Mouse (Mus musculus) megakaryocyte, embryonic 14.5 days (primary cell): ENCODE measurements around the gene Tcirg1. TPM values are rescaled to one million over a fixed set of nuclear protein-coding genes. Genes with fewer than 3 reads are reported as not detected.

Experiments
- H3K27me3 ChIP-seq: replicated peaks from 2 replicates; pipeline ENCODE3; 2012; ENCODE audit warnings: inconsistent platforms
- H3K36me3 ChIP-seq: replicated peaks from 2 replicates; pipeline ENCODE3; 2012; ENCODE audit warnings: low read length, inconsistent platforms, mixed read lengths
- H3K4me1 ChIP-seq: 2 replicates; pipeline ENCODE4 v1.6.1; 2012; ENCODE audit warnings: inconsistent platforms
- H3K4me3 ChIP-seq: replicated peaks from 2 replicates; pipeline ENCODE3; 2012; ENCODE audit warnings: moderate library complexity, mild to moderate bottlenecking, inconsistent platforms
- H3K9me3 ChIP-seq: 2 replicates; pipeline ENCODE4 v1.6.1; 2012; ENCODE audit warnings: inconsistent platforms
- FLI1 ChIP-seq: IDR thresholded peaks from 2 replicates; pipeline ENCODE4 v1.6.1; 2012; ENCODE audit warnings: low read length, inconsistent platforms, mixed read lengths
- GATA1 ChIP-seq: IDR thresholded peaks from 3 replicates; pipeline ENCODE4 v1.6.1; 2012; ENCODE audit warnings: mixed read lengths, low read length, inconsistent platforms, borderline replicate concordance
- polyA plus RNA-seq: library from polyadenylated mRNA; stranded (reverse); fragments of >175 nt; gene quantifications from 2 replicates; pipeline ENCODE4 v1.2.3, GENCODE M21; 2012; ENCODE audit warnings: low replicate concordance; ENCODE audit not compliant: insufficient read depth

Gene Tcirg1
- polyA plus RNA-seq, 1 experiment = 78.0 TPM

GRCm38 (mm10) chr19:3945872-3946564 lies 39.1 kb upstream of the Tcirg1 start:
- TF ChIP-seq GATA1 = no peak
- no peak for TF ChIP-seq FLI1
- H3K36me3 ChIP-seq = peaks cover 48% of the 10 kb centered on the region
- H3K4me3 ChIP-seq = peak overlapping the region; percentile 64
- peaks cover 3% of the 10 kb centered on the region for H3K27me3 ChIP-seq
- no peaks in the 10 kb centered on the region for H3K9me3 ChIP-seq
- H3K4me1 ChIP-seq = peaks cover 46% of the 10 kb centered on the region

- Histone ChIP-seq H3K4me1 (peaks cover 39% of the 10 kb centered on the region), H3K36me3 (peaks cover 29% of the 10 kb centered on the region), H3K4me3 (peak overlapping the region; percentile 77), H3K9me3 (no peaks in the 10 kb centered on the region), H3K27me3 (peaks cover 2% of the 10 kb centered on the region)
- TF ChIP-seq FLI1 (no peak), GATA1 (no peak)
Observed at GRCm38 (mm10) chr19:3942986-3943735, 36.2 kb upstream of the Tcirg1 start.

- H3K27me3 ChIP-seq = peaks cover 2% of the 10 kb centered on the region
- H3K4me3 ChIP-seq = no peak overlapping the region
- H3K9me3 ChIP-seq = no peaks in the 10 kb centered on the region
- TF ChIP-seq FLI1 = no peak
- TF ChIP-seq GATA1 = no peak
- H3K4me1 ChIP-seq = peaks cover 39% of the 10 kb centered on the region
- H3K36me3 ChIP-seq = peaks cover 23% of the 10 kb centered on the region
Observed at GRCm38 (mm10) chr19:3942315-3942714, 35.4 kb upstream of the Tcirg1 start.

GRCm38 (mm10) chr19:3935896-3936850 lies 29.2 kb upstream of the Tcirg1 start:
- H3K27me3 ChIP-seq = peaks cover 11% of the 10 kb centered on the region
- H3K4me3 ChIP-seq = peak overlapping the region; percentile 95
- TF ChIP-seq GATA1 = no peak
- TF ChIP-seq FLI1 = no peak
- H3K9me3 ChIP-seq = no peaks in the 10 kb centered on the region
- no peaks in the 10 kb centered on the region for H3K36me3 ChIP-seq
- peaks cover 38% of the 10 kb centered on the region for H3K4me1 ChIP-seq

- no peaks in the 10 kb centered on the region for H3K9me3 ChIP-seq
Observed at GRCm38 (mm10) chr19:3935032-3935895, 28.3 kb upstream of the Tcirg1 start, which contains the start of gene Unc93b1. Gene Unc93b1 (plus strand): TSS chr19:3935186.

GRCm38 (mm10) chr19:3931716-3932115 lies 24.8 kb upstream of the Tcirg1 start:
- no peak overlapping the region for H3K4me3 ChIP-seq
- H3K9me3 ChIP-seq = 0 out of 2 replicates have a peak, but pooled peaks cover 3% of the 10 kb centered on the region
- H3K36me3 ChIP-seq = no peaks in the 10 kb centered on the region
- TF ChIP-seq FLI1 (no peak), GATA1 (no peak)
- peaks cover 56% of the 10 kb centered on the region for H3K4me1 ChIP-seq
- H3K27me3 ChIP-seq = peaks cover 34% of the 10 kb centered on the region

More at GRCm38 (mm10) chr19:3935032-3935895, 28.3 kb upstream of the Tcirg1 start, which contains the start of gene Unc93b1:
- Histone ChIP-seq H3K36me3 (no peaks in the 10 kb centered on the region), H3K27me3 (peaks cover 18% of the 10 kb centered on the region), H3K4me1 (peaks cover 38% of the 10 kb centered on the region), H3K4me3 (peak within 1 kb of the TSS; percentile 95)
- TF ChIP-seq FLI1 (no peak), GATA1 (no peak)

- TF ChIP-seq FLI1 = no peak
- TF ChIP-seq GATA1 = no peak
- Histone ChIP-seq H3K4me1 (peaks cover 54% of the 10 kb centered on the region), H3K27me3 (peaks cover 38% of the 10 kb centered on the region), H3K9me3 (0 out of 2 replicates have a peak, but pooled peaks cover 3% of the 10 kb centered on the region), H3K4me3 (no peak overlapping the region), H3K36me3 (no peaks in the 10 kb centered on the region)
Observed at GRCm38 (mm10) chr19:3930262-3931057, 23.5 kb upstream of the Tcirg1 start.
